Mouse (Mus musculus): ENCODE measurements around the gene Arv1. TPM values are rescaled to one million over a fixed set of nuclear protein-coding genes. Genes with fewer than 3 reads are reported as not detected.

The Arv1 gene
- polyA plus RNA-seq, 2 experiments = 21.8 to 30.2 TPM

DNA sequence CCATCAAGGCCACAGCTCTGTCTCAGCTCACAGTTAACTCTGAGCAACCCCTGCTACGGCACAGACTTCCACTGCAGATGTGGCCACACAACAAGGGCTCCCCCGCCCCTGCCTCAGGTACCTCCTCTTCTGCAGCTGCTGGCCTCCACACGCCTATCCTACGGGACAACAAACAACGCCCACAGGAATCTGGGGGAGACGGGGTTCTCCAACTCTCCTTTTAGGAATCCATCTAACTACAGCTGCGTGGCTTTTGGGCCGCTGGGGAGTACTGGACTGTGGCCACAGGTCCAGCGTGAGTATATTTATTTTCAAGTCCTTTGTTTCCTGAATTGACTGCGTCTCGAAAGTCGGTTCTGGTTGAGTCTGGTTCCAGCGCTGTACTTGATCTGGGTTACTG is 43.7 kb upstream of the Arv1 start:
- Histone ChIP-seq H3K27ac (replicated peaks; ENCODE audit: low read depth, low read length) (no peak overlapping the region), H3K36me3 (ENCODE audit: control insufficient read depth, insufficient read depth, low read length) (peaks cover 66% of the 10 kb centered on the region), H3K27me3 (ENCODE audit: control insufficient read depth, insufficient read depth, low read length) (no peaks in the 10 kb centered on the region), H3K9ac (ENCODE audit: low read depth, low read length, severe bottlenecking) (no peak overlapping the region), H3K4me2 (replicated peaks; ENCODE audit: low read depth, low read length, severe bottlenecking) (no peak overlapping the region), H3K4me3 (replicated peaks; ENCODE audit: low read length) (no peak overlapping the region), H3K9me3 (ENCODE audit: control insufficient read depth, low read length) (no peaks in the 10 kb centered on the region), H3K4me1 (ENCODE audit: control insufficient read depth, insufficient read depth, low read length) (peaks cover 4% of the 10 kb centered on the region)
- DNase-seq (ENCODE audit: low spot score) (no peak), ATAC-seq (ENCODE audit: low FRiP score, low read depth) (no peak)
- no peak for TF ChIP-seq POLR2A (IDR thresholded peaks at IDR 0.05; ENCODE audit: borderline replicate concordance, extremely low read depth, insufficient read depth, insufficient read length)
- WGBS = 92% methylated on average over 13 of the region's 13 CpGs

DNA sequence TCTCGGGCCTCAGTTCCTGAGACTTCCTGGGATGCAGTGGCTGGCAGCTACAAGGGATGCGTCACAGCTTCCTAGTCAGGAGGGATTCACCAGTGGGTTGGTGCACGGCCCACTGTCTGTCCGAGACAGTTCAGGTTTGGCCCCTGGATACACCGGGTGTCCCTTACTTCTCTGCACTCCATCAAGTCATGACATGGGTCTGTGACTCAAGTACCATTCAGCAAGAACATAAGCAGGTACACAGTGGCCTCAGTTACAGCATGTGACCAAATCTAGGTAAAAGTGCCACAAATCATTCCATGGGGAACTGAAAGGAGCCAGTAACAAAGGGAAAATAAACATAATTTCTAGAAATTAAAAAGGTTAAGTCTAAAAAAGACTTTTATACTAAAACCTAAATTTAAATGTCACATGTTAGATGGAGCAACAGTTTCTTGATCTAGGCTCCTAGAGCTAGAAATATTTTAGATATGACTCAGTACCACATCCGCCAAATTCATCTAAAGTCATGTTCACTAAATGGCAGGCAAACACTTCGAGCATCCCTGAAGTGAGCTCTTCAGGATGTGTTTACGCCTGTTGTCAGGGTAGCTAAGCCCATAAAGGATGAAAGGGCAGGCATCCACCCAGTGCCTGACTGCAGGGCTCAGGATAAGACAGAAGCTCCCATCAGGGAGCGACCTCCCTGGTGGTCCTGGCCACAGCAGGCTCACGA is 40.7 kb upstream of the Arv1 start:
- WGBS = 86% methylated on average over 10 of the region's 10 CpGs
- H3K4me2 ChIP-seq (replicated peaks; ENCODE audit: low read depth, low read length, severe bottlenecking) = no peak overlapping the region
- H3K9me3 ChIP-seq (ENCODE audit: control insufficient read depth, low read length) = no peaks in the 10 kb centered on the region
- H3K36me3 ChIP-seq (ENCODE audit: control insufficient read depth, insufficient read depth, low read length) = peaks cover 59% of the 10 kb centered on the region
- H3K27ac ChIP-seq (replicated peaks; ENCODE audit: low read depth, low read length) = no peak overlapping the region
- TF ChIP-seq POLR2A (IDR thresholded peaks at IDR 0.05; ENCODE audit: borderline replicate concordance, extremely low read depth, insufficient read depth, insufficient read length) = no peak
- no peak overlapping the region for H3K4me3 ChIP-seq (replicated peaks; ENCODE audit: low read length)
- H3K9ac ChIP-seq (ENCODE audit: low read depth, low read length, severe bottlenecking) = no peak overlapping the region
- DNase-seq (ENCODE audit: low spot score) (no peak), ATAC-seq (ENCODE audit: low FRiP score, low read depth) (no peak)
- H3K4me1 ChIP-seq (ENCODE audit: control insufficient read depth, insufficient read depth, low read length) = peaks cover 4% of the 10 kb centered on the region
- no peaks in the 10 kb centered on the region for H3K27me3 ChIP-seq (ENCODE audit: control insufficient read depth, insufficient read depth, low read length)

DNA sequence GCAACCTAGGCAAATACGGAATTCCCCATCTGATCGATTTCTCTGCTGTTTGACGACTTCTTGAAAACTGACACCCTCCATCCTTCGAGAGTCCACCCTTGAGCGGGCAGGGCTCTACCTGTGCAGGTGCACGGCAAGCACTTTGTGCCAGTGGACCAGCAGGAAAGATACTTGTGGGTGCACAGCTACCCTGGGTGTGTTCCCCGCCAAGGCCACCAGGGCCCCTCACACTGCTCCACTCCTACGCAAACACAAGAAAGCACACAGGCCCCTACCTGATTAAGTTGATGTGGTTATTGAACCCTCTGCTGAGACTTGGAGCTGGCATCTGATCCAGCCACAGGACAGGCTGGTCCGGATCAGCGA is 40.2 kb upstream of the Arv1 start:
- H3K4me2 ChIP-seq (replicated peaks; ENCODE audit: low read depth, low read length, severe bottlenecking) = no peak overlapping the region
- no peaks in the 10 kb centered on the region for H3K27me3 ChIP-seq (ENCODE audit: control insufficient read depth, insufficient read depth, low read length)
- TF ChIP-seq POLR2A (IDR thresholded peaks at IDR 0.05; ENCODE audit: borderline replicate concordance, extremely low read depth, insufficient read depth, insufficient read length) = no peak
- H3K4me3 ChIP-seq (replicated peaks; ENCODE audit: low read length) = no peak overlapping the region
- 84% methylated on average over 10 of the region's 10 CpGs for WGBS
- H3K9me3 ChIP-seq (ENCODE audit: control insufficient read depth, low read length) = no peaks in the 10 kb centered on the region
- DNase-seq (ENCODE audit: low spot score) (no peak), ATAC-seq (ENCODE audit: low FRiP score, low read depth) (no peak)
- peaks cover 57% of the 10 kb centered on the region for H3K36me3 ChIP-seq (ENCODE audit: control insufficient read depth, insufficient read depth, low read length)
- no peak overlapping the region for H3K9ac ChIP-seq (ENCODE audit: low read depth, low read length, severe bottlenecking)
- H3K27ac ChIP-seq (replicated peaks; ENCODE audit: low read depth, low read length) = no peak overlapping the region
- peaks cover 4% of the 10 kb centered on the region for H3K4me1 ChIP-seq (ENCODE audit: control insufficient read depth, insufficient read depth, low read length)

DNA sequence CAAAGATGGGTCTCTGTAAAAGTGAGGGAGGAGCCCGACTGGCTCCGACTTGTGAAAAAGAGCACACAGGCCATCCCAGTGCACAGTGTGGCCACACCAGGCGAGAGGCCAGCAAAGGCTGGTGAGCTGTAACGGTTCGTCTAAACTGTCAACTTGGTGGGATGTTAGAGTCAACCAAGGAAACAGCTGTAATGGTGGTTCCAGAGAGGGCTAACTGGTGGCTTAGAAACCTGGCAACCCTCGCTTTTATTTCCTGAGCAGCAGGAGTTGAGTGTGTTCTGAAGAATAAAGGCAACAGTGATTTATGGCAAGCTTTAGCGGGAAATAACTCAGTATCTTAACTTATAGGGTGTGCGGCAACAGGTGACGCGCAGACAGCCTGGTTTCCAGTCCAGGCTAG is 39.7 kb upstream of the Arv1 start:
- Histone ChIP-seq H3K27ac (replicated peaks; ENCODE audit: low read depth, low read length) (no peak overlapping the region), H3K9me3 (ENCODE audit: control insufficient read depth, low read length) (no peaks in the 10 kb centered on the region), H3K4me1 (ENCODE audit: control insufficient read depth, insufficient read depth, low read length) (peaks cover 2% of the 10 kb centered on the region), H3K4me2 (replicated peaks; ENCODE audit: low read depth, low read length, severe bottlenecking) (no peak overlapping the region), H3K9ac (ENCODE audit: low read depth, low read length, severe bottlenecking) (no peak overlapping the region), H3K36me3 (ENCODE audit: control insufficient read depth, insufficient read depth, low read length) (peaks cover 57% of the 10 kb centered on the region), H3K4me3 (replicated peaks; ENCODE audit: low read length) (no peak overlapping the region), H3K27me3 (ENCODE audit: control insufficient read depth, insufficient read depth, low read length) (no peaks in the 10 kb centered on the region)
- no peak for DNase-seq (ENCODE audit: low spot score)
- no peak for ATAC-seq (ENCODE audit: low FRiP score, low read depth)
- 85% methylated on average over 10 of the region's 10 CpGs for WGBS
- TF ChIP-seq POLR2A (IDR thresholded peaks at IDR 0.05; ENCODE audit: borderline replicate concordance, extremely low read depth, insufficient read depth, insufficient read length) = no peak

DNA sequence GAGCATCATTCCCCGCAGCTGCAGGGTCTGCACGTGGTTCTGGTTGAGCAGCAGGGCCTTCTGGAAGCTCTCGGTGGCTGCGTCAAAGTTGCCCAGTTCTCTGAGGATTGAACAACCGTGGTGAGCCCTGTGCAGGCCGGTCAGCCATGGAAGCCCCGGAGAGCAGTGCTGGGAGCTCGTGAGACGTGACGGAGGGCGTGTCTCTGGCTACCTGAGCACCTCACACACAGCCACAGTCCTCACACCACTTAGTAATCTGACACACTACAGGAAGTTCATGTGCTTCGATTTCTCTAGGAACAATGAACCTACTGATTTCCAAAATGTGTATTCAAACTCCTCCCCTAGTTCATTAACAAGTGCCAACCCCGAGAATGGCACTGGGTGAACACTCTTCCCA is 33.0 kb upstream of the Arv1 start:
- H3K27me3 ChIP-seq (ENCODE audit: control insufficient read depth, insufficient read depth, low read length) = no peaks in the 10 kb centered on the region
- TF ChIP-seq POLR2A (IDR thresholded peaks at IDR 0.05; ENCODE audit: borderline replicate concordance, extremely low read depth, insufficient read depth, insufficient read length) = no peak
- no peak for ATAC-seq (ENCODE audit: low FRiP score, low read depth)
- H3K4me1 ChIP-seq (ENCODE audit: control insufficient read depth, insufficient read depth, low read length) = no peaks in the 10 kb centered on the region
- H3K36me3 ChIP-seq (ENCODE audit: control insufficient read depth, insufficient read depth, low read length) = peaks cover 39% of the 10 kb centered on the region
- H3K9ac ChIP-seq (ENCODE audit: low read depth, low read length, severe bottlenecking) = no peak overlapping the region
- no peak for DNase-seq (ENCODE audit: low spot score)
- no peak overlapping the region for H3K4me3 ChIP-seq (replicated peaks; ENCODE audit: low read length)
- 92% methylated on average over 12 of the region's 13 CpGs for WGBS
- no peaks in the 10 kb centered on the region for H3K9me3 ChIP-seq (ENCODE audit: control insufficient read depth, low read length)
- H3K4me2 ChIP-seq (replicated peaks; ENCODE audit: low read depth, low read length, severe bottlenecking) = no peak overlapping the region
- no peak overlapping the region for H3K27ac ChIP-seq (replicated peaks; ENCODE audit: low read depth, low read length)
